ENCODE assay signal across 8 mouse cellular contexts in genomic region chr1:42850663-42851397, GRCm38 (mm10). TPM values are rescaled to one million over a fixed set of nuclear protein-coding genes. Genes with fewer than 3 reads are reported as not detected.
DNase-seq lines count a peak whose midpoint lies in the region; ATAC-seq lines count a peak whose summit lies in the region.

TSS of gene Mrps9 (plus strand) at chr1:42851233.

- 2% methylated on average over 23 of the region's 23 CpGs for WGBS in lung, embryonic 16.5 days

- H3K4me1 ChIP-seq in lung, embryonic 16.5 days (replicated peaks; ENCODE audit: control insufficient read depth, insufficient read depth, low read length), result peaks cover 3% of the 10 kb centered on the region; the same call in 1 of the 2 replicates

- peak within 1 kb of the TSS; percentile 93 for H3K9ac ChIP-seq in lung, embryonic 16.5 days (ENCODE audit: low read length)

- peak within 1 kb of the TSS; percentile 94 for H3K4me3 ChIP-seq in lung, embryonic 16.5 days (ENCODE audit: low read length)

- H3K27me3 ChIP-seq in lung, embryonic 16.5 days (ENCODE audit: control insufficient read depth, insufficient read depth, low read depth, low read length), result no peaks in the 10 kb centered on the region

- peak within 1 kb of the TSS; percentile 79 for H3K4me2 ChIP-seq in lung, embryonic 16.5 days (ENCODE audit: low read depth, low read length)

- H3K27ac ChIP-seq in lung, embryonic 16.5 days (ENCODE audit: low read length), result peak within 1 kb of the TSS; percentile 21; the same call in 1 of the 2 replicates

- ATAC-seq in hematopoietic stem cell, adult 5-6 weeks (replicated peaks in 1 of 2; ENCODE audit: insufficient read depth in 1 of 2, low FRiP score in 2 of 2, low TSS enrichment in 1 of 2, low read depth in 1 of 2, poor library complexity in 2 of 2, severe bottlenecking in 2 of 2), result peak; percentile 100
- peak; percentile 100 for ATAC-seq in lung, embryonic 16.5 days (ENCODE audit: low read depth)

- peak; percentile 89 for DNase-seq in MEL-GATA-1-ER (ENCODE audit: extremely low read depth, low read depth)
- peak; percentile 98 for DNase-seq in cerebellum, adult 8-10 months
- peak; percentile 100 for DNase-seq in forelimb bud, embryonic 11.5 days (ENCODE audit: low read depth, low spot score)
- peak; percentile 94 for DNase-seq in layer of hippocampus, adult 9-10 months (ENCODE audit: low spot score)
- DNase-seq in ovary, postnatal 10 days (ENCODE audit: low spot score), result peak; percentile 96
- DNase-seq in thymus, postnatal 10 days (ENCODE audit: low spot score in 2 of 2), result peak; percentile 95 to 97

- H3K36me3 ChIP-seq in lung, embryonic 16.5 days (ENCODE audit: control insufficient read depth, insufficient read depth, low read length), result no peaks in the 10 kb centered on the region

- H3K9me3 ChIP-seq in lung, embryonic 16.5 days (ENCODE audit: control insufficient read depth, low read length), result no peaks in the 10 kb centered on the region

RNA-seq across cellular contexts. Expression of gene Mrps9, which starts in this region (rescaled TPM):
- total RNA-seq in hematopoietic stem cell, adult 5-6 weeks (2017), result 84.4 and 93.0 TPM in 2 replicates
- 46.5 and 46.6 TPM in 2 replicates for polyA plus RNA-seq in lung, embryonic 16.5 days (2015; fragmentation: Nextera tagmentation; extraction: Ambion mirVana)

Comparison
In these comparisons a context has a peak if more than half of its experiments do, and no peak if none do; other contexts are left out.
1. Peak in every context shown above with its lines: DNase-seq, ATAC-seq, H3K4me3 ChIP-seq and H3K27ac ChIP-seq.